Mouse (Mus musculus) kidney, postnatal 36 days (tissue): ENCODE measurements around the gene Krt20.

Experiments used
- DNase-seq, 2 experiments: peaks; one replicate each; pipeline ENCODE4 v3.0.0; 2021 to 2022; ENCODE audit warnings: mixed read lengths in 2 of 2

Krt20 gene

GRCm38 (mm10) chr11:99406186-99406585 lies 31.8 kb downstream of the Krt20 start:
- no peak for DNase-seq

GRCm38 (mm10) chr11:99399956-99400549 lies 37.9 kb downstream of the Krt20 start:
- DNase-seq, result no peak

GRCm38 (mm10) chr11:99398832-99399231 lies 39.1 kb downstream of the Krt20 start:
- DNase-seq, result no peak

- DNase-seq, result no peak
Measured at GRCm38 (mm10) chr11:99398084-99398483, 39.9 kb downstream of the Krt20 start.

GRCm38 (mm10) chr11:99396661-99397060 lies 41.3 kb downstream of the Krt20 start:
- no peak for DNase-seq

GRCm38 (mm10) chr11:99396034-99396433 lies 41.9 kb downstream of the Krt20 start:
- DNase-seq, result no peak

GRCm38 (mm10) chr11:99392492-99392891 lies 45.5 kb downstream of the Krt20 start:
- DNase-seq, result no peak

GRCm38 (mm10) chr11:99391375-99391774 lies 46.6 kb downstream of the Krt20 start:
- no peak for DNase-seq

GRCm38 (mm10) chr11:99390866-99391265 lies 47.1 kb downstream of the Krt20 start:
- DNase-seq, result no peak

GRCm38 (mm10) chr11:99389264-99389663 lies 48.7 kb downstream of the Krt20 start, which contains the start of gene Krt10:
TSS of gene Krt10 (minus strand) at chr11:99389364.
- peak in 1 of 2 experiments; percentile 5 for DNase-seq

GRCm38 (mm10) chr11:99388661-99389060 lies 49.3 kb downstream of the Krt20 start:
- DNase-seq, result peak; percentile 27 to 63

GRCm38 (mm10) chr11:99385813-99386721 lies 51.9 kb downstream of the Krt20 start:
- peak; percentile 95 to 96 for DNase-seq

GRCm38 (mm10) chr11:99379568-99379967 lies 58.4 kb downstream of the Krt20 start:
- peak; percentile 72 to 86 for DNase-seq
